ENCODE assay signal across 9 mouse cellular contexts in genomic region chr1:91446060-91446459, GRCm38 (mm10). TPM values are rescaled to one million over a fixed set of nuclear protein-coding genes. Genes with fewer than 3 reads are reported as not detected.
DNase-seq lines count a peak whose midpoint lies in the region; ATAC-seq and TF ChIP-seq lines count a peak whose summit lies in the region.
"Had no signal": no experiment of that assay in that cellular context is flagged by ENCODE, and none has a peak within 500 bp of the region (broad histone marks: within the 10 kb centered on the region; RNA-seq: fewer than 3 reads in every experiment).

No protein-coding gene starts in this region.

- no peak for ATAC-seq in midbrain, postnatal 0 days (ENCODE audit: low FRiP score)
- no peak for ATAC-seq in midbrain, embryonic 16.5 days
- ATAC-seq in heart, embryonic 12.5 days (ENCODE audit: insufficient number of reproducible peaks, low FRiP score): 0 out of 2 replicates have a peak, but pooled peaks have one; percentile 9
- ATAC-seq in limb, embryonic 15.5 days (ENCODE audit: insufficient number of reproducible peaks, low FRiP score, low TSS enrichment, low read depth): 0 out of 2 replicates have a peak, but pooled peaks have one; percentile 23
- peak; percentile 31; the same call in 1 of the 2 replicates for ATAC-seq in stomach, embryonic 16.5 days (ENCODE audit: insufficient read depth, low FRiP score)

- no peak overlapping the region for H3K27ac ChIP-seq in midbrain, postnatal 0 days (ENCODE audit: low read depth, low read length)
- H3K27ac ChIP-seq in midbrain, embryonic 16.5 days (ENCODE audit: low read length): no peak overlapping the region
- peak overlapping the region; percentile 36; the same call in 1 of the 2 replicates for H3K27ac ChIP-seq in heart, embryonic 12.5 days (ENCODE audit: poor library complexity, severe bottlenecking)
- peak overlapping the region; percentile 78 for H3K27ac ChIP-seq in limb, embryonic 15.5 days
- peak overlapping the region; percentile 54 for H3K27ac ChIP-seq in stomach, embryonic 16.5 days (ENCODE audit: low read length)

- H3K4me2 ChIP-seq in midbrain, postnatal 0 days (ENCODE audit: low read depth, low read length, poor library complexity, severe bottlenecking): no peak overlapping the region
- H3K4me2 ChIP-seq in midbrain, embryonic 16.5 days (ENCODE audit: low read length): no peak overlapping the region
- no peak overlapping the region for H3K4me2 ChIP-seq in heart, embryonic 12.5 days
- no peak overlapping the region for H3K4me2 ChIP-seq in limb, embryonic 15.5 days
- H3K4me2 ChIP-seq in stomach, embryonic 16.5 days (ENCODE audit: low read depth, low read length): no peak overlapping the region

- no peak overlapping the region for H3K9ac ChIP-seq in midbrain, postnatal 0 days (replicated peaks; ENCODE audit: low read length, poor library complexity, severe bottlenecking)
- H3K9ac ChIP-seq in midbrain, embryonic 16.5 days (ENCODE audit: low read depth, low read length): no peak overlapping the region
- H3K9ac ChIP-seq in heart, embryonic 12.5 days: no peak overlapping the region
- no peak overlapping the region for H3K9ac ChIP-seq in limb, embryonic 15.5 days
- H3K9ac ChIP-seq in stomach, embryonic 16.5 days (ENCODE audit: low read length): 0 out of 2 replicates have a peak overlapping the region, but pooled peaks have one; percentile 2

- WGBS in midbrain, postnatal 0 days: 72% methylated on average over 8 of the region's 8 CpGs
- WGBS in midbrain, embryonic 16.5 days: 84% methylated on average over 8 of the region's 8 CpGs
- 55% methylated on average over 8 of the region's 8 CpGs for WGBS in heart, embryonic 12.5 days
- WGBS in limb, embryonic 15.5 days: 53% methylated on average over 8 of the region's 8 CpGs
- 54% methylated on average over 8 of the region's 8 CpGs for WGBS in stomach, embryonic 16.5 days

- H3K36me3 ChIP-seq in midbrain, postnatal 0 days (ENCODE audit: insufficient read depth, low read length): peaks cover 59% of the 10 kb centered on the region
- peaks cover 36% of the 10 kb centered on the region for H3K36me3 ChIP-seq in midbrain, embryonic 16.5 days (ENCODE audit: control insufficient read depth, insufficient read depth, low read length)
- peaks cover 42% of the 10 kb centered on the region for H3K36me3 ChIP-seq in heart, embryonic 12.5 days
- peaks cover 44% of the 10 kb centered on the region for H3K36me3 ChIP-seq in limb, embryonic 15.5 days
- peaks cover 32% of the 10 kb centered on the region for H3K36me3 ChIP-seq in stomach, embryonic 16.5 days (ENCODE audit: control insufficient read depth, insufficient read depth, low read length)

- DNase-seq in midbrain, postnatal 0 days (ENCODE audit: low spot score): peak; percentile 58
- no peak for DNase-seq in spleen, postnatal 4 days (ENCODE audit: low spot score in 2 of 2)
- no peak for DNase-seq in cerebellum, adult 8-10 months
- no peak for DNase-seq in cerebellum, adult 9-10 months

- TF ChIP-seq CTCF in midbrain, postnatal 0 days (IDR thresholded peaks at IDR 0.05): no peak

- H3K9me3 ChIP-seq in midbrain, postnatal 0 days (ENCODE audit: low read length): no peaks in the 10 kb centered on the region
- no peaks in the 10 kb centered on the region for H3K9me3 ChIP-seq in midbrain, embryonic 16.5 days (replicated peaks; ENCODE audit: control insufficient read depth, low read length, poor library complexity, severe bottlenecking)
- peaks cover 9% of the 10 kb centered on the region for H3K9me3 ChIP-seq in heart, embryonic 12.5 days (replicated peaks)
- H3K9me3 ChIP-seq in limb, embryonic 15.5 days: no peaks in the 10 kb centered on the region
- peaks cover 9% of the 10 kb centered on the region; the same call in 1 of the 2 replicates for H3K9me3 ChIP-seq in stomach, embryonic 16.5 days (replicated peaks; ENCODE audit: control insufficient read depth, low read length)

- H3K4me3 ChIP-seq in midbrain, postnatal 0 days (ENCODE audit: low read depth, low read length): no peak overlapping the region
- no peak overlapping the region for H3K4me3 ChIP-seq in midbrain, embryonic 16.5 days (ENCODE audit: low read depth, low read length)
- no peak overlapping the region for H3K4me3 ChIP-seq in heart, embryonic 12.5 days
- H3K4me3 ChIP-seq in limb, embryonic 15.5 days: no peak overlapping the region
- H3K4me3 ChIP-seq in stomach, embryonic 16.5 days (replicated peaks; ENCODE audit: low read length): no peak overlapping the region
- H3K4me3 ChIP-seq: erythroblast, embryonic 14.5 days had no signal

- no peaks in the 10 kb centered on the region for H3K27me3 ChIP-seq in midbrain, postnatal 0 days (ENCODE audit: insufficient read depth, low read length)
- H3K27me3 ChIP-seq in midbrain, embryonic 16.5 days (ENCODE audit: control insufficient read depth, insufficient read depth, low read depth, low read length): no peaks in the 10 kb centered on the region
- no peaks in the 10 kb centered on the region for H3K27me3 ChIP-seq in heart, embryonic 12.5 days (replicated peaks)
- no peaks in the 10 kb centered on the region for H3K27me3 ChIP-seq in limb, embryonic 15.5 days
- no peaks in the 10 kb centered on the region for H3K27me3 ChIP-seq in stomach, embryonic 16.5 days (ENCODE audit: control insufficient read depth, insufficient read depth, low read length)

- no peaks in the 10 kb centered on the region for H3K4me1 ChIP-seq in midbrain, postnatal 0 days (ENCODE audit: insufficient read depth, low read length)
- H3K4me1 ChIP-seq in midbrain, embryonic 16.5 days (ENCODE audit: control insufficient read depth, insufficient read depth, low read length): no peaks in the 10 kb centered on the region
- H3K4me1 ChIP-seq in heart, embryonic 12.5 days (replicated peaks): peaks cover 42% of the 10 kb centered on the region
- H3K4me1 ChIP-seq in limb, embryonic 15.5 days: peaks cover 26% of the 10 kb centered on the region
- H3K4me1 ChIP-seq in stomach, embryonic 16.5 days (ENCODE audit: control insufficient read depth, insufficient read depth, low read length): peaks cover 4% of the 10 kb centered on the region; the same call in 1 of the 2 replicates

RNA-seq across cellular contexts. Expression of gene Per2, which starts 13.1 kb away (rescaled TPM):
- total RNA-seq in midbrain, postnatal 0 days (2014; rRNA removed): 10.5 and 11.3 TPM in 2 replicates
- 3.3 and 3.8 TPM in 2 replicates for polyA plus RNA-seq in midbrain, postnatal 0 days (2015; fragmentation: Nextera tagmentation; extraction: Ambion mirVana)
- 4.5 and 5.1 TPM in 2 replicates for polyA plus RNA-seq in midbrain, embryonic 16.5 days (2015; fragmentation: Nextera tagmentation; extraction: Ambion mirVana)
- 3.6 and 4.0 TPM in 2 replicates for polyA plus RNA-seq in heart, embryonic 12.5 days (2016; fragmentation: Nextera tagmentation; extraction: Ambion mirVana)
- polyA plus RNA-seq in limb, embryonic 15.5 days (2015; fragmentation: Nextera tagmentation; extraction: Ambion mirVana): 3.7 and 4.6 TPM in 2 replicates
- 7.7 and 8.9 TPM in 2 replicates for polyA plus RNA-seq in stomach, embryonic 16.5 days (2015; fragmentation: Nextera tagmentation; extraction: Ambion mirVana)

RNA-seq across cellular contexts. Expression of gene Hes6, which starts 32.2 kb away (rescaled TPM):
- 105 and 119 TPM in 2 replicates for total RNA-seq in midbrain, postnatal 0 days (2014; rRNA removed)
- polyA plus RNA-seq in midbrain, postnatal 0 days (2015; fragmentation: Nextera tagmentation; extraction: Ambion mirVana): 111 and 113 TPM in 2 replicates
- 153 and 173 TPM in 2 replicates for polyA plus RNA-seq in midbrain, embryonic 16.5 days (2015; fragmentation: Nextera tagmentation; extraction: Ambion mirVana)
- 63.6 and 65.4 TPM in 2 replicates for polyA plus RNA-seq in heart, embryonic 12.5 days (2016; fragmentation: Nextera tagmentation; extraction: Ambion mirVana)
- polyA plus RNA-seq in limb, embryonic 15.5 days (2015; fragmentation: Nextera tagmentation; extraction: Ambion mirVana): 73.6 and 91.2 TPM in 2 replicates
- polyA plus RNA-seq in stomach, embryonic 16.5 days (2015; fragmentation: Nextera tagmentation; extraction: Ambion mirVana): 58.6 and 67.2 TPM in 2 replicates

RNA-seq across cellular contexts. Expression of gene Ilkap, which starts 47.4 kb away (rescaled TPM):
- 58.5 and 97.5 TPM in 2 replicates for total RNA-seq in midbrain, postnatal 0 days (2014; rRNA removed)
- 114 and 116 TPM in 2 replicates for polyA plus RNA-seq in midbrain, postnatal 0 days (2015; fragmentation: Nextera tagmentation; extraction: Ambion mirVana)
- polyA plus RNA-seq in midbrain, embryonic 16.5 days (2015; fragmentation: Nextera tagmentation; extraction: Ambion mirVana): 141 and 143 TPM in 2 replicates
- 104 and 106 TPM in 2 replicates for polyA plus RNA-seq in heart, embryonic 12.5 days (2016; fragmentation: Nextera tagmentation; extraction: Ambion mirVana)
- polyA plus RNA-seq in limb, embryonic 15.5 days (2015; fragmentation: Nextera tagmentation; extraction: Ambion mirVana): 143 and 155 TPM in 2 replicates
- 113 and 115 TPM in 2 replicates for polyA plus RNA-seq in stomach, embryonic 16.5 days (2015; fragmentation: Nextera tagmentation; extraction: Ambion mirVana)

RNA-seq across cellular contexts. Expression of gene Traf3ip1, which starts 48.4 kb away (rescaled TPM):
- total RNA-seq in midbrain, postnatal 0 days (2014; rRNA removed): 17.3 and 18.4 TPM in 2 replicates
- 6.1 and 7.0 TPM in 2 replicates for polyA plus RNA-seq in midbrain, postnatal 0 days (2015; fragmentation: Nextera tagmentation; extraction: Ambion mirVana)
- polyA plus RNA-seq in midbrain, embryonic 16.5 days (2015; fragmentation: Nextera tagmentation; extraction: Ambion mirVana): 10.8 and 10.9 TPM in 2 replicates
- polyA plus RNA-seq in heart, embryonic 12.5 days (2016; fragmentation: Nextera tagmentation; extraction: Ambion mirVana): 4.8 and 6.0 TPM in 2 replicates
- polyA plus RNA-seq in limb, embryonic 15.5 days (2015; fragmentation: Nextera tagmentation; extraction: Ambion mirVana): 6.2 and 6.9 TPM in 2 replicates
- 7.3 and 7.9 TPM in 2 replicates for polyA plus RNA-seq in stomach, embryonic 16.5 days (2015; fragmentation: Nextera tagmentation; extraction: Ambion mirVana)

Comparison
In these comparisons a context has a peak if more than half of its experiments do, and no peak if none do; other contexts are left out.
1. ATAC-seq: peak in heart, embryonic 12.5 days (single experiment), limb, embryonic 15.5 days (single experiment) and stomach, embryonic 16.5 days (single experiment); none in midbrain, postnatal 0 days (single experiment) and midbrain, embryonic 16.5 days (single experiment).
2. H3K27ac ChIP-seq: peak in heart, embryonic 12.5 days (single experiment), limb, embryonic 15.5 days (single experiment) and stomach, embryonic 16.5 days (single experiment); none in midbrain, postnatal 0 days (single experiment) and midbrain, embryonic 16.5 days (single experiment).